Mouse (Mus musculus): ENCODE measurements at regions not wholly inside any gene's neighbourhood (a gene's known extent, or its start where the extent isn't known, plus 50 kb on each side); places are given as distances from the start of the nearest gene placed in this dataset.

- no peak for TF ChIP-seq EP300 (IDR thresholded peaks at IDR 0.05; ENCODE audit: low read depth)
- TF ChIP-seq CTCF (IDR thresholded peaks at IDR 0.05; ENCODE audit: low read depth) = no peak
Measured at GRCm38 (mm10) chr2:10757886-10758285, 387.6 kb downstream of the Sfmbt2 start.

Data from liver, postnatal 0 days (tissue).